Mouse (Mus musculus): ENCODE measurements around the gene Cnfn. TPM values are rescaled to one million over a fixed set of nuclear protein-coding genes. Genes with fewer than 3 reads are reported as not detected.
A peak's percentile ranks its signal among the peaks of the same experiment; 100 is the strongest.
"Not testable (repeated sequence)": the region's sequence is repeated elsewhere in the genome, so short reads cannot be mapped to it uniquely, and the experiment has no call there.

Gene Cnfn
- polyA plus RNA-seq, 1 experiment from 2014 or later: 2.7 TPM

GRCm38 (mm10) chr7:25334472-25334871 lies 35.1 kb downstream of the Cnfn start:
- Histone ChIP-seq H3K9me3 (replicated peaks) (no peaks in the 10 kb centered on the region), H3K4me2 (no peak overlapping the region), H3K4me1 (no peaks in the 10 kb centered on the region), H3K4me3 (replicated peaks) (no peak overlapping the region), H3K9ac (no peak overlapping the region), H3K36me3 (peaks cover 73% of the 10 kb centered on the region), H3K27ac (no peak overlapping the region), H3K27me3 (no peaks in the 10 kb centered on the region)
- no peak for ATAC-seq (replicated peaks; ENCODE audit: low FRiP score)
- WGBS: 87% methylated on average over 12 of the region's 12 CpGs

GRCm38 (mm10) chr7:25333596-25334307 lies 35.8 kb downstream of the Cnfn start:
- Histone ChIP-seq H3K27ac (no peak overlapping the region), H3K9ac (no peak overlapping the region), H3K4me1 (no peaks in the 10 kb centered on the region), H3K4me2 (no peak overlapping the region), H3K36me3 (peaks cover 75% of the 10 kb centered on the region), H3K9me3 (replicated peaks) (no peaks in the 10 kb centered on the region), H3K27me3 (no peaks in the 10 kb centered on the region), H3K4me3 (replicated peaks) (no peak overlapping the region)
- peak; percentile 60 for ATAC-seq (replicated peaks; ENCODE audit: low FRiP score)
- WGBS: 39% methylated on average over 16 of the region's 16 CpGs

- Histone ChIP-seq H3K27me3 (no peaks in the 10 kb centered on the region), H3K4me3 (replicated peaks) (no peak overlapping the region), H3K9me3 (replicated peaks) (no peaks in the 10 kb centered on the region), H3K27ac (no peak overlapping the region), H3K4me1 (peaks cover 13% of the 10 kb centered on the region), H3K9ac (no peak overlapping the region), H3K4me2 (no peak overlapping the region), H3K36me3 (peaks cover 34% of the 10 kb centered on the region)
- 73% methylated on average over 8 of the region's 8 CpGs for WGBS
- ATAC-seq (replicated peaks; ENCODE audit: low FRiP score): no peak
Observed at GRCm38 (mm10) chr7:25326233-25326632, 43.3 kb downstream of the Cnfn start.

DNA sequence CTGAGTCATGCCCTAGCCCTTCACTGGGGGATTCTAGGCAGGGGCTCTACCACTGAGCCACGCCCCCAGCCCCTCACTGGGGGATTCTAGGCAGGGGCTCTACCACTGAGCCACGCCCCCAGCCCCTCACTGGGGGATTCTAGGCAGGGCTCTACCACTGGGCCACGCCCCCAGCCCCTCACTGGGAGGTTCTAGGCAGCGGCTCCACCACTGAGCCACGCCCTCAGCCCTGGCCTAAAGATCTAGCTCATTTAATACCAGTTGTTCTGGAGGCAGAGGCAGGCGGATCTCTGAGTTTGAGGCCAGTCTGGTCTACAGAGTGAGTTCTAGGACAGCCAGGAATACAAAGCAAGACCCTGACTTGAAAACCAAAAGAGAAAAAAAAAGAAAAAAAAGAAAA lies 44.1 kb downstream of the Cnfn start:
- Histone ChIP-seq H3K4me1 (peaks cover 16% of the 10 kb centered on the region), H3K36me3 (peaks cover 26% of the 10 kb centered on the region)
- not testable (repeated sequence) for H3K27ac ChIP-seq; H3K27me3 ChIP-seq; H3K9me3 ChIP-seq (replicated peaks); H3K4me3 ChIP-seq (replicated peaks); H3K9ac ChIP-seq; H3K4me2 ChIP-seq; ATAC-seq (replicated peaks; ENCODE audit: low FRiP score)
- 92% methylated on average over 6 of the region's 6 CpGs for WGBS

GRCm38 (mm10) chr7:25323219-25323618 lies 46.3 kb downstream of the Cnfn start:
- Histone ChIP-seq H3K4me1 (peaks cover 22% of the 10 kb centered on the region), H3K36me3 (peaks cover 12% of the 10 kb centered on the region), H3K4me3 (replicated peaks) (no peak overlapping the region), H3K27ac (0 out of 2 replicates have a peak overlapping the region, but pooled peaks have one; percentile 41), H3K27me3 (no peaks in the 10 kb centered on the region), H3K9me3 (replicated peaks) (no peaks in the 10 kb centered on the region), H3K4me2 (no peak overlapping the region), H3K9ac (no peak overlapping the region)
- WGBS: 91% methylated on average over 2 of the region's 2 CpGs
- no peak for ATAC-seq (replicated peaks; ENCODE audit: low FRiP score)

DNA sequence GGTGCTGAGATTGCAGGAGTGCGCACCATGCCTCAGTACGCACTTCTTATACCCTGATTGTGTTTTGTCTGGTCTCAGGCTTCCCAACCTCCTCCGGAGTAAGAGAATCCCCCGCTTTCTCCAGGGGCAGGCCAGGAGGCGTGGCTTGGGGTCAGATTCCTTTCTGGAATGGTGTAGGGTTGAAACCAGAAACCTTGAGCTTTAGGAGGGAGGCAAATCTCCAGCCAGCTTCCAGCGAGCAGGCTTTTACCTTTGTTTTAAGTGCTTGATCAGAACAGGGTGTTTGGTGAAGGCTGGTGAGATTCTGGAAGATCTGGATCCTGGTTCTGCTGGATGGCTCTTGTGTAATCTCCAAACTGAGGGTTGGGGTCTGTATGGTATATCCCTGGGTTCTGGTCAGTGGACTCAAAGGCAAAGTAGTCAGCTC lies 47.5 kb downstream of the Cnfn start:
- Histone ChIP-seq H3K36me3 (peaks cover 3% of the 10 kb centered on the region), H3K27ac (peak overlapping the region; percentile 98), H3K4me3 (replicated peaks) (peak overlapping the region; percentile 21), H3K4me1 (peaks cover 33% of the 10 kb centered on the region), H3K27me3 (no peaks in the 10 kb centered on the region), H3K4me2 (peak overlapping the region; percentile 51), H3K9me3 (replicated peaks) (no peaks in the 10 kb centered on the region), H3K9ac (peak overlapping the region; percentile 2; the same call in 1 of the 2 replicates)
- WGBS: 8% methylated on average over 6 of the region's 6 CpGs
- ATAC-seq (replicated peaks; ENCODE audit: low FRiP score): peak; percentile 89

Other genes with a start within 250 kb of the Cnfn start
- gene Pou2f2, start 190.0 kb downstream of the Cnfn start, polyA plus RNA-seq (2015; fragmentation: Nextera tagmentation; extraction: Ambion mirVana): 0.64 and 2.5 TPM in 2 replicates
- gene Dedd2, start 149.1 kb downstream of the Cnfn start, polyA plus RNA-seq (2015; fragmentation: Nextera tagmentation; extraction: Ambion mirVana): 10.2 and 11.7 TPM in 2 replicates
- gene Zfp526, start 148.3 kb downstream of the Cnfn start, polyA plus RNA-seq (2015; fragmentation: Nextera tagmentation; extraction: Ambion mirVana): 2.5 and 2.6 TPM in 2 replicates
- 10.7 and 12.1 TPM in 2 replicates for gene Gsk3a, start 131.9 kb downstream of the Cnfn start, polyA plus RNA-seq (2015; fragmentation: Nextera tagmentation; extraction: Ambion mirVana)
- gene Erf, start 119.0 kb downstream of the Cnfn start, polyA plus RNA-seq (2015; fragmentation: Nextera tagmentation; extraction: Ambion mirVana): 16.9 and 17.9 TPM in 2 replicates
- 28.2 and 32.4 TPM in 2 replicates for gene Cic, start 102.0 kb downstream of the Cnfn start, polyA plus RNA-seq (2015; fragmentation: Nextera tagmentation; extraction: Ambion mirVana)
- 181 and 191 TPM in 2 replicates for gene Pafah1b3, start 71.7 kb downstream of the Cnfn start, polyA plus RNA-seq (2015; fragmentation: Nextera tagmentation; extraction: Ambion mirVana)
- 0.90 and 1.0 TPM in 2 replicates for gene Prr19, start 68.3 kb downstream of the Cnfn start, polyA plus RNA-seq (2015; fragmentation: Nextera tagmentation; extraction: Ambion mirVana)
- gene Tmem145, start 63.6 kb downstream of the Cnfn start, polyA plus RNA-seq (2015; fragmentation: Nextera tagmentation; extraction: Ambion mirVana): 0.68 and 0.87 TPM in 2 replicates
- gene Megf8, start 52.6 kb downstream of the Cnfn start, polyA plus RNA-seq (2015; fragmentation: Nextera tagmentation; extraction: Ambion mirVana): 13.3 and 16.4 TPM in 2 replicates
- 9.6 and 12.2 TPM in 2 replicates for gene Lipe, start 29.0 kb upstream of the Cnfn start, polyA plus RNA-seq (2015; fragmentation: Nextera tagmentation; extraction: Ambion mirVana)
- gene Cxcl17, start 43.2 kb upstream of the Cnfn start, polyA plus RNA-seq (2015; fragmentation: Nextera tagmentation; extraction: Ambion mirVana): 0.45 and 0.84 TPM in 2 replicates
- 3.9 and 11.4 TPM in 2 replicates for gene Ceacam1, start 107.9 kb upstream of the Cnfn start, polyA plus RNA-seq (2015; fragmentation: Nextera tagmentation; extraction: Ambion mirVana)
- gene Ceacam2, start 170.1 kb upstream of the Cnfn start, polyA plus RNA-seq (2015; fragmentation: Nextera tagmentation; extraction: Ambion mirVana): 0.09 TPM in 2 replicates
- 3.1 and 3.5 TPM in 2 replicates for gene Erich4, start 246.2 kb upstream of the Cnfn start, polyA plus RNA-seq (2015; fragmentation: Nextera tagmentation; extraction: Ambion mirVana)
- gene Dmac2, start 249.7 kb upstream of the Cnfn start, polyA plus RNA-seq (2015; fragmentation: Nextera tagmentation; extraction: Ambion mirVana): 50.0 and 56.1 TPM in 2 replicates